Mouse (Mus musculus): ENCODE measurements around the gene Tmub1. TPM values are rescaled to one million over a fixed set of nuclear protein-coding genes. Genes with fewer than 3 reads are reported as not detected.

Gene Tmub1
- 10 to 100 TPM; 11.4 to 14.7 TPM for total RNA-seq (2023)

GRCm38 (mm10) chr5:24447624-24448298 lies at the start of gene Tmub1:
TSS of gene Tmub1 (minus strand) at chr5:24447854.

DNA sequence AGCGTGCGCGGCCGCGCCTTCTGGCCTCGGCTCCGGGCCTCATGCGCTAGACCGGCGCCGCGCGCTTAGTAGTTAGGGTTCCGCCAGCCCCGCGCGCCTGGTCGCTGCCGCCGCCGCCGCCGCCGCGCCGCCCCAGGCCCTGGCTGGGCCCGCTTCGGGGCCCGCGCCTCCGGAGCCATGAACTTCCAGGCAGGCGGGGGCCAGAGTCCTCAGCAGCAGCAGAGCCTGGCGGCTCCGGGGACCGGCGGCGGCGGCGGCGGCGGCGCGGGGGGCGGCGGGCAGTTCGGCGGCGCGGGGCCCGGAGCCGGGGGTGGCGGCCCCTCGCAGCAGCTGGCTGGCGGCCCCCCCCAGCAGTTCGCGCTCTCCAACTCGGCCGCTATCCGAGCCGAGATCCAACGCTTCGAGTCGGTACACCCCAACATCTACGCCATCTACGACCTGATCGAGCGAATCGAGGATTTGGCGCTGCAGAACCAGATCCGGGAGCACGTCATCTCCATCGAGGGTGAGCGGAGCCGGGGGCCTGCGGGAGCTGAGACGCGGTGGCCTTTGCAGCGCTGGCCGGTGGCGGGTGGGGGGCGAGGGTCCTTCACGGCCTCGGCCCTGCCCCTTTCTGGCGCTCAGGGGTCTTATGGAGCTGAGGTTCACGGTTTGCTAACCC lies 4.5 kb upstream of the Tmub1 start, which contains the start of gene Agap3:
Agap3 (plus strand) TSS at position 148 of the 661 bp plus-strand sequence.

DNA sequence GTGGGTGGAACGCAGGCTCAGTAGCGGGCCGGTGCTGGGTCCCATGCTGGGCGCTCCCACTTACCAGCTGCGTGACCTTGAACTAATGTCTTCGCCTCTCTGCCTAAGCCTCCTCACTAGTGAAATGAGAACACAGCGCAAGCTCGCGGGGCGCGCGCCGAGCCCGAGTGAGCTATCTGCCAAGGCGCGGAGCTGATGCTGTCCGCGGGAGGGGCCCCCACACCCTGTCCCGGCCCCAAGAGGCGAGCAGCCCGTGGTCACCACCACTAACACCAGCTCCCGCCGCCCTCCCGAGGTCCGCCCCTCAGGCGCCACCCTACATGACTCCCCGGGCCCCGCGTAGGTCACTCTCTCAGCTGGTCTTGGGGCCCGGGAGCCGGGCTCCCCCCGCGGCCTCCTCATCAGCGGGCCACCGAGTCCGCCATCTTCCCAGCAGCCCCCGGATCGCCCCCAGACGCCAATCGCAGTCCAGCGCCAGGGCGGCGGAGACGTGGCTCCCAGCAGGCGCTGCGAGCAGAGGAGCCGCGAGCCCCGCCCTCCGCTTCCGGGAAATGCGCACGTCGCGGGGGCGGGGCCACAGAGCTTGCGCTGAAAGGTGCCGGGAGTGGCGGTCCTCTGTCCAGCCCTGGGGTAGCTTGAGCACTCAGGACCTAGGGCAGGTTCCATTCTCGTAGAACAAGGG lies 2.8 kb downstream of the Tmub1 start, which contains the start of gene Fastk:
Fastk (minus strand) TSS at position 542 of the 682 bp plus-strand sequence.

DNA sequence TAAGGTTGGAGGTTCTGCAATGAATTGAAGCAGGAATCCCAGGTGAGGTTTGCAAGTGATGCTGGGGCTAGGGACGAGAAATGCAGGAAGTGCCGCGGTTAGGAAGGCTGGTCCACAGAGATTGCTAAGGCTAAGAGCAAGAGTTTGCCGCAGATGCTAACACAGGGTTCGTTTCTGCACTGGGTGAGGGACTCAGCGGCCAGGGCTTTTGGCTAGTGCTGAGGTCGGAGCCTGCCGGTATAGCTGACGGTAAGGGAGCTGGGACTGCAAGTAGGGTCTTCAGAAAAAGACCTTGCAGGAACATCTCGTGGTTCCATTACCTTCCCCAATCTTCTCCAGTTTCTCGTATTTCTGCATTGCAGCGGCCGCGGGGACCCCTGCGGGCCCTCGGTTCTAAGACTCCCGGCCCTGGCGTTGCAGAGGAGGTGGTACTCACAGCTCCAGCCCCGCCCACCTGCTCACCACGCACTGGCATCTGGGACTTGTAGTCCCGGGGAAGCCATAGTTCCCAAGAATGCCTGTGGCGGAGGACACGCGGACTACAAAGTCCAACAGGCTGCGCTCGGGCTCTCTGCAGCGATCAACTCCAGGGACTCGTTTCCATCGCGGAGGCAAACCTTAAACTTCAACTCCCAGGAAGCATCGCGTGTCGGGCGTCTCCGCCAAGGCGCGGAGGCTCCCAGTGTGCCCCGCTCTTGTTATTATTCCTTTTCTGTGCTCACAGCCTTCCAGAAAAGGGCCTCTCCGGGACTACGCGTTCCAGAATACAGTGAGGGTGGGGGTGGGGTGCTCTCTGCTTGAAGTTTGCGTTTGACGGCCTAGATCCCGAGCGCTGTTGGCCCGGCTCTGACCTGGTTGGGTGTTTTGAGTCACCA lies 24.3 kb downstream of the Tmub1 start, which contains the start of the genes Cdk5 and Slc4a2:
Cdk5 (minus strand) TSS at position 402 of the 875 bp plus-strand sequence.
Slc4a2 (plus strand) TSS at position 709 of the 875 bp plus-strand sequence.

GRCm38 (mm10) chr5:24413042-24413693 lies 34.5 kb downstream of the Tmub1 start, which contains the start of gene Asic3:
TSS of gene Asic3 (plus strand) at chr5:24413392.

Other genes with a start within 250 kb of the Tmub1 start
- gene Kcnh2, start 96.2 kb downstream of the Tmub1 start, total RNA-seq (2023) = under 1 TPM in 1 of 2 experiments, not detected in 1; 0.20 TPM
- under 1 TPM; 0.44 to 0.53 TPM for gene Nos3, start 83.0 kb downstream of the Tmub1 start, total RNA-seq (2023)
- under 1 TPM; 0.49 to 0.75 TPM for gene Atg9b, start 55.7 kb downstream of the Tmub1 start, total RNA-seq (2023)
- 10 to 100 TPM; 10.5 to 16.4 TPM for gene Abcb8, start 54.2 kb downstream of the Tmub1 start, total RNA-seq (2023)
- not detected for gene Asic3, start 34.5 kb downstream of the Tmub1 start, total RNA-seq (2023)
- 10 to 100 TPM; 23.0 to 26.2 TPM for gene Cdk5, start 24.3 kb downstream of the Tmub1 start, total RNA-seq (2023)
- 10 to 100 TPM; 55.9 to 64.2 TPM for gene Slc4a2, start 24.0 kb downstream of the Tmub1 start, total RNA-seq (2023)
- 10 to 100 TPM; 28.0 to 38.0 TPM for gene Fastk, start 2.6 kb downstream of the Tmub1 start, total RNA-seq (2023)
- 10 to 100 TPM; 29.6 to 31.4 TPM for gene Agap3, start 4.3 kb upstream of the Tmub1 start, total RNA-seq (2023)
- not detected for gene Gbx1, start 79.3 kb upstream of the Tmub1 start, total RNA-seq (2023)
- not detected for gene Asb10, start 93.1 kb upstream of the Tmub1 start, total RNA-seq (2023)
- not detected for gene 4931409K22Rik, start 109.0 kb upstream of the Tmub1 start, total RNA-seq (2023)
- 10 to 100 TPM; 27.8 to 28.5 TPM for gene Abcf2, start 129.6 kb upstream of the Tmub1 start, total RNA-seq (2023)
- 10 to 100 TPM; 21.5 to 27.1 TPM for gene Chpf2, start 138.9 kb upstream of the Tmub1 start, total RNA-seq (2023)
- not detected for gene Smarcd3, start 176.6 kb upstream of the Tmub1 start, total RNA-seq (2023)
- 10 to 100 TPM; 39.5 to 40.7 TPM for gene Nub1, start 237.7 kb upstream of the Tmub1 start, total RNA-seq (2023)

All from neutrophil, adult 83 days (primary cell).